Mouse (Mus musculus): ENCODE measurements at regions not wholly inside any gene's neighbourhood (a gene's known extent, or its start where the extent isn't known, plus 50 kb on each side); places are given as distances from the start of the nearest gene placed in this dataset.

- Histone ChIP-seq H3K4me1 (replicated peaks; ENCODE audit: control insufficient read depth, insufficient read depth) (no peaks in the 10 kb centered on the region), H3K9ac (ENCODE audit: low read length) (no peak overlapping the region), H3K4me2 (replicated peaks; ENCODE audit: low read depth) (0 out of 2 replicates have a peak overlapping the region, but pooled peaks have one; percentile 5), H3K27me3 (ENCODE audit: control insufficient read depth, insufficient read depth, low read length) (no peaks in the 10 kb centered on the region), H3K27ac (replicated peaks) (no peak overlapping the region), H3K36me3 (ENCODE audit: control insufficient read depth, insufficient read depth, low read length) (no peaks in the 10 kb centered on the region), H3K4me3 (ENCODE audit: low read depth, low read length) (no peak overlapping the region), H3K9me3 (ENCODE audit: control insufficient read depth, low read length) (no peaks in the 10 kb centered on the region)
- TF ChIP-seq EP300 (optimal IDR thresholded peaks at IDR 0.05), result no peak
- TF ChIP-seq CTCF (IDR thresholded peaks at IDR 0.05; ENCODE audit: low read depth), result no peak
- no peak for ATAC-seq (ENCODE audit: low FRiP score, low TSS enrichment)
- DNase-seq (ENCODE audit: low spot score), result no peak
- WGBS, result 19% methylated on average over 7 of the region's 7 CpGs
Observed at GRCm38 (mm10) chr3:127995678-127996077, 99.6 kb upstream of the Fam241a start.

GRCm38 (mm10) chr3:127987583-127987982 lies 91.5 kb upstream of the Fam241a start:
- H3K27ac ChIP-seq (replicated peaks), result no peak overlapping the region
- WGBS, result 39% methylated on average over 6 of the region's 6 CpGs
- H3K27me3 ChIP-seq (ENCODE audit: control insufficient read depth, insufficient read depth, low read length), result no peaks in the 10 kb centered on the region
- H3K9me3 ChIP-seq (ENCODE audit: control insufficient read depth, low read length), result no peaks in the 10 kb centered on the region
- no peaks in the 10 kb centered on the region for H3K4me1 ChIP-seq (replicated peaks; ENCODE audit: control insufficient read depth, insufficient read depth)
- no peak overlapping the region for H3K4me3 ChIP-seq (ENCODE audit: low read depth, low read length)
- ATAC-seq (ENCODE audit: low FRiP score, low TSS enrichment) (no peak), DNase-seq (ENCODE audit: low spot score) (no peak)
- H3K36me3 ChIP-seq (ENCODE audit: control insufficient read depth, insufficient read depth, low read length), result no peaks in the 10 kb centered on the region
- no peak overlapping the region for H3K9ac ChIP-seq (ENCODE audit: low read length)
- no peak overlapping the region for H3K4me2 ChIP-seq (replicated peaks; ENCODE audit: low read depth)
- TF ChIP-seq EP300 (optimal IDR thresholded peaks at IDR 0.05) (no peak), CTCF (IDR thresholded peaks at IDR 0.05; ENCODE audit: low read depth) (no peak)

GRCm38 (mm10) chr3:127985165-127985564 lies 89.0 kb upstream of the Fam241a start:
- ATAC-seq (ENCODE audit: low FRiP score, low TSS enrichment) (no peak), DNase-seq (ENCODE audit: low spot score) (no peak)
- H3K9ac ChIP-seq (ENCODE audit: low read length), result no peak overlapping the region
- 96% methylated on average over 3 of the region's 3 CpGs for WGBS
- no peaks in the 10 kb centered on the region for H3K27me3 ChIP-seq (ENCODE audit: control insufficient read depth, insufficient read depth, low read length)
- TF ChIP-seq CTCF (IDR thresholded peaks at IDR 0.05; ENCODE audit: low read depth) (no peak), EP300 (optimal IDR thresholded peaks at IDR 0.05) (no peak)
- H3K4me1 ChIP-seq (replicated peaks; ENCODE audit: control insufficient read depth, insufficient read depth), result no peaks in the 10 kb centered on the region
- no peak overlapping the region for H3K27ac ChIP-seq (replicated peaks)
- H3K9me3 ChIP-seq (ENCODE audit: control insufficient read depth, low read length), result no peaks in the 10 kb centered on the region
- H3K4me2 ChIP-seq (replicated peaks; ENCODE audit: low read depth), result no peak overlapping the region
- H3K36me3 ChIP-seq (ENCODE audit: control insufficient read depth, insufficient read depth, low read length), result no peaks in the 10 kb centered on the region
- no peak overlapping the region for H3K4me3 ChIP-seq (ENCODE audit: low read depth, low read length)

DNA sequence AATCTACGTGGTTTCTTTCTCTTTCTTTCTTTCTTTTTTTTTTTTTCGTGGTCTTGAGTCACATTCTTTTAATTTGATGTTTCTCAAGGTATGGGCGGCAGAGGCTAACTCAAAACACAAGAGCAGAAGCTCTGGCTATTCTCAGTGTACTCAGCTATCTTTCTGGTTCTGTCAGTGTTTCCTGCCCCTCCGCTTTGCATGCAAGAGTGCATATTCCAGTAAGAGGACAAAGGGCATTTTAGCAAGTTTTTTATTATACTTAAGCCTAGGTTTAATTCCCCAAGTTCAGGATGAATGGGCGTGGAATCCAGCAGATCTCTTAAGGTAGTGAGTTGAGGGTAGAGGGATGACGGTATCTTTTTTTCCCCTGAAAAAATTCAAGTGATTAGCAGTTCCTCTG lies 81.1 kb upstream of the Fam241a start:
- ATAC-seq (ENCODE audit: low FRiP score, low TSS enrichment) (no peak), DNase-seq (ENCODE audit: low spot score) (no peak)
- Histone ChIP-seq H3K27ac (replicated peaks) (no peak overlapping the region), H3K4me3 (ENCODE audit: low read depth, low read length) (no peak overlapping the region), H3K9me3 (ENCODE audit: control insufficient read depth, low read length) (no peaks in the 10 kb centered on the region), H3K4me2 (replicated peaks; ENCODE audit: low read depth) (no peak overlapping the region), H3K27me3 (ENCODE audit: control insufficient read depth, insufficient read depth, low read length) (no peaks in the 10 kb centered on the region), H3K9ac (ENCODE audit: low read length) (no peak overlapping the region), H3K36me3 (ENCODE audit: control insufficient read depth, insufficient read depth, low read length) (no peaks in the 10 kb centered on the region), H3K4me1 (replicated peaks; ENCODE audit: control insufficient read depth, insufficient read depth) (no peaks in the 10 kb centered on the region)
- WGBS, result 46% methylated on average over 6 of the region's 6 CpGs
- no peak for TF ChIP-seq CTCF (IDR thresholded peaks at IDR 0.05; ENCODE audit: low read depth)
- TF ChIP-seq EP300 (optimal IDR thresholded peaks at IDR 0.05), result no peak

DNA sequence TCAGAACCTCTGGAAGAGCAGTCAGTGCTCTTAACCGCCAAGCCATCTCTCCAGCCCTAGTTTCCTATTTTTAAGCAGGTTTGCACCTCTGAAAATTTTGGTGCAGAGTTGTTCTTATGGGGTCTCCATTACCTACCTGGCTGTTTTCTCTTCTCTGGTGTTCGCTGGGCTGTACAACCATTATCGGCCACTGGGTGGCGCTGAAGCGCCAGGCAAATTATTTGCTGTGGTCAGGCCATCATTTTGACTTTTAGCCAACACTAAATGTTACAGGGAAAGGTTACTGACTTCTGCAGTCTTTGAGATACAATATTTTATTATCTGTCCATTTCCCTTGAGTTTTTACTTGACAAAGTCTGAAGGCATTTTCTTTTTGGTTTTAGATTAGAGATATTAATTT lies 74.8 kb upstream of the Fam241a start:
- Histone ChIP-seq H3K9ac (ENCODE audit: low read length) (no peak overlapping the region), H3K27ac (replicated peaks) (no peak overlapping the region), H3K4me2 (replicated peaks; ENCODE audit: low read depth) (no peak overlapping the region), H3K36me3 (ENCODE audit: control insufficient read depth, insufficient read depth, low read length) (no peaks in the 10 kb centered on the region), H3K4me1 (replicated peaks; ENCODE audit: control insufficient read depth, insufficient read depth) (no peaks in the 10 kb centered on the region), H3K4me3 (ENCODE audit: low read depth, low read length) (no peak overlapping the region), H3K27me3 (ENCODE audit: control insufficient read depth, insufficient read depth, low read length) (no peaks in the 10 kb centered on the region), H3K9me3 (ENCODE audit: control insufficient read depth, low read length) (no peaks in the 10 kb centered on the region)
- DNase-seq (ENCODE audit: low spot score), result peak; percentile 68
- TF ChIP-seq EP300 (optimal IDR thresholded peaks at IDR 0.05) (no peak), CTCF (IDR thresholded peaks at IDR 0.05; ENCODE audit: low read depth) (peak; percentile 88)
- 3% methylated on average over 5 of the region's 5 CpGs for WGBS
- no peak for ATAC-seq (ENCODE audit: low FRiP score, low TSS enrichment)

DNA sequence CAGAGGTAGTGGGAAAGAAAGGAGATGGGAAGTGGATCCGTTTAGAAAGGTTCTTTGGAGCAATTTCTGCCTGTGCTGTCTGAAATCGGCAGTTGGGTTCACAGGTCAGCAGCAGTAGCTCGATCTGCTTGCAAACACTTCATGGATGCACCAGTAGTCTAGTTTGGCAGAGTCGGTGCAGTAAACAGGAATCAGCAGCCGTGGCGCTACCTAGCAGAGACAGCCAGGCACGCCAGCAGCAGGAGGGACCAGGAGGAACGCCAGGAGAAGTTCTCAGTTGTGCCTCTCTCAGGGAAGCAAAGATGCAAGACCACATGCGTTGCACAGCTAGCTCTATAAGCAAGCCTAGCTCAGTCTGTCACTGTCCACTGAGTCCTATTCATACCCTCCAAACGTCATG lies 71.0 kb upstream of the Fam241a start:
- H3K4me3 ChIP-seq (ENCODE audit: low read depth, low read length), result no peak overlapping the region
- H3K9me3 ChIP-seq (ENCODE audit: control insufficient read depth, low read length), result no peaks in the 10 kb centered on the region
- TF ChIP-seq CTCF (IDR thresholded peaks at IDR 0.05; ENCODE audit: low read depth) (no peak), EP300 (optimal IDR thresholded peaks at IDR 0.05) (no peak)
- H3K4me1 ChIP-seq (replicated peaks; ENCODE audit: control insufficient read depth, insufficient read depth), result no peaks in the 10 kb centered on the region
- H3K27me3 ChIP-seq (ENCODE audit: control insufficient read depth, insufficient read depth, low read length), result no peaks in the 10 kb centered on the region
- H3K4me2 ChIP-seq (replicated peaks; ENCODE audit: low read depth), result no peak overlapping the region
- 72% methylated on average over 10 of the region's 10 CpGs for WGBS
- DNase-seq (ENCODE audit: low spot score) (no peak), ATAC-seq (ENCODE audit: low FRiP score, low TSS enrichment) (no peak)
- H3K27ac ChIP-seq (replicated peaks), result no peak overlapping the region
- no peak overlapping the region for H3K9ac ChIP-seq (ENCODE audit: low read length)
- H3K36me3 ChIP-seq (ENCODE audit: control insufficient read depth, insufficient read depth, low read length), result no peaks in the 10 kb centered on the region

Measured in stomach, postnatal 0 days (tissue).